Mouse (Mus musculus) forebrain, embryonic 16.5 days (tissue): ENCODE results near the gene Tmem116. TPM values are rescaled to one million over a fixed set of nuclear protein-coding genes. Genes with fewer than 3 reads are reported as not detected.
A peak's percentile ranks its signal among the peaks of the same experiment; 100 is the strongest.

Experiments
- ATAC-seq: fragments of 200-750 bp; cut with Nextera tagmentation; 2 replicates; pipeline ENCODE4 v1.8.0; 2017; ENCODE audit warnings: mild to moderate bottlenecking, moderate library complexity
- H3K27ac ChIP-seq: fragments of 300-500 bp; sonication (generic); 2 replicates; pipeline ENCODE4 v1.5.1; 2014; ENCODE audit warnings: low read length, control low read depth
- H3K27me3 ChIP-seq: fragments of 300-500 bp; sonication (generic); replicated peaks from 2 replicates; pipeline ENCODE4 v1.6.1; 2014; ENCODE audit warnings: low read length; ENCODE audit not compliant: control insufficient read depth, insufficient read depth
- H3K36me3 ChIP-seq: fragments of 300-500 bp; sonication (generic); 2 replicates; pipeline ENCODE4 v1.6.1; 2014; ENCODE audit not compliant: control insufficient read depth, insufficient read depth
- H3K4me1 ChIP-seq: fragments of 300-500 bp; sonication (generic); replicated peaks from 2 replicates; pipeline ENCODE4 v1.6.1; 2014; ENCODE audit warnings: low read length; ENCODE audit not compliant: control insufficient read depth, insufficient read depth
- H3K4me2 ChIP-seq: fragments of 300-500 bp; sonication (generic); 2 replicates; pipeline ENCODE4 v1.6.1; 2014; ENCODE audit warnings: mild to moderate bottlenecking, low read length, control low read depth
- H3K4me3 ChIP-seq: fragments of 300-500 bp; sonication (generic); replicated peaks from 2 replicates; pipeline ENCODE4 v1.5.1; 2014; ENCODE audit warnings: mild to moderate bottlenecking, low read length, control low read depth
- H3K9ac ChIP-seq: fragments of 300-500 bp; sonication (generic); replicated peaks from 2 replicates; pipeline ENCODE4 v1.6.1; 2014; ENCODE audit warnings: low read depth, low read length, control low read depth
- H3K9me3 ChIP-seq: fragments of 300-500 bp; sonication (generic); 2 replicates; pipeline ENCODE4 v1.6.1; 2016; ENCODE audit warnings: low read length; ENCODE audit not compliant: control insufficient read depth
- WGBS: fragments of 180-500 bp; shearing (Covaris S2); extraction: QIAGEN DNeasy Blood & Tissue Kit; methylation state at CpG from one replicate; pipeline ENCODE4 v1.1.7; 2014; 5-methylcytosine and 5-hydroxymethylcytosine counted together
- polyA plus RNA-seq: library from polyadenylated mRNA; unstranded; fragments of >200 nt; fragmentation: Nextera tagmentation; extraction: Ambion mirVana; gene quantifications from 2 replicates; pipeline ENCODE4 v1.2.1, GENCODE M21; 2015

The Tmem116 gene
- polyA plus RNA-seq, 1 experiment from 2014 or later, result 1.9 TPM

DNA sequence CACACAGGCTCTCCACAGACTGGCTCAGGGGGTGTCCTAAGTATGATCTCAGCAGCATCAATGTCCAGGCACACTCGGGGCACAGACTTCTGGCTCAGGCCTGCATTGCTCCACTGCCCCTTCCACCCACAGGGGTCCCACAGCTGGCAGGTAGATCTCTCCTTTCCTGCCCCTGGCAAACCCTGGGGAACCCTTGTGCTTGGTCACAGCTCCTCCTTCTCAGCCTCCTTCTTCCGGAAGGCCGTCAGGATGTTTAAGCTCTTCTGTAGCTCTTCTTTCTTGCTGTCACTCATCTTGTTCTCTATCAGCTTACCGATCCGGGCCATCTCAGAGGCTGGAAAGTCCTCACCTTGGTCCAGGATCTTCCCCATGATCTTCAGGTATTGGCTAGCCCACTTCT, 6.8 kb upstream of the Tmem116 start:
- H3K36me3 ChIP-seq, result peaks cover 49% of the 10 kb centered on the region
- no peak overlapping the region for H3K4me3 ChIP-seq
- H3K9me3 ChIP-seq, result no peaks in the 10 kb centered on the region
- 93% methylated on average over 5 of the region's 5 CpGs for WGBS
- H3K27ac ChIP-seq, result no peak overlapping the region
- no peak overlapping the region for H3K4me2 ChIP-seq
- H3K27me3 ChIP-seq, result no peaks in the 10 kb centered on the region
- H3K4me1 ChIP-seq, result peaks cover 5% of the 10 kb centered on the region; the same call in 1 of the 2 replicates
- ATAC-seq, result no peak
- no peak overlapping the region for H3K9ac ChIP-seq

DNA sequence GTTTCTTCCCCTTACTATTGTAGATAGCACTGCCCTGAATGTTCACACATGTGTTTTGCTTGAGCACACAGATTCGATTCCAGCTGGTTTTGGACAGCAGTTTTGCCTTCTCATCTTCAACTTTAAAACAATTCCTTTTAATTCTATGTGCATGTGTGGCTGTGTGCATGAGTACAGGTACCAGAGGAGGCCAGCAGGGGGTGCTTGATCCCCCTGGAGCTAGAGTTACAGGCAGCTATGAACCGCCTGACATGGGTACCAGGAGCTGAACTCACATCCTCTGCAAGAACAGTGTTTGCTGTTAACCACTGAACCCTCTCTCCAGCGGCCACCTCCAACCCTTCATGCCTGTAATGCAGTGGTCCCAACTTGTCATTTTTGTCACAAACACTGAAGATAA, 3.2 kb upstream of the Tmem116 start:
- H3K9me3 ChIP-seq, result no peaks in the 10 kb centered on the region
- no peak for ATAC-seq
- 97% methylated on average over 3 of the region's 3 CpGs for WGBS
- peaks cover 20% of the 10 kb centered on the region for H3K4me1 ChIP-seq
- no peak overlapping the region for H3K4me3 ChIP-seq
- no peak overlapping the region for H3K4me2 ChIP-seq
- peaks cover 45% of the 10 kb centered on the region for H3K36me3 ChIP-seq
- H3K27me3 ChIP-seq, result no peaks in the 10 kb centered on the region
- no peak overlapping the region for H3K9ac ChIP-seq
- H3K27ac ChIP-seq, result no peak overlapping the region

DNA sequence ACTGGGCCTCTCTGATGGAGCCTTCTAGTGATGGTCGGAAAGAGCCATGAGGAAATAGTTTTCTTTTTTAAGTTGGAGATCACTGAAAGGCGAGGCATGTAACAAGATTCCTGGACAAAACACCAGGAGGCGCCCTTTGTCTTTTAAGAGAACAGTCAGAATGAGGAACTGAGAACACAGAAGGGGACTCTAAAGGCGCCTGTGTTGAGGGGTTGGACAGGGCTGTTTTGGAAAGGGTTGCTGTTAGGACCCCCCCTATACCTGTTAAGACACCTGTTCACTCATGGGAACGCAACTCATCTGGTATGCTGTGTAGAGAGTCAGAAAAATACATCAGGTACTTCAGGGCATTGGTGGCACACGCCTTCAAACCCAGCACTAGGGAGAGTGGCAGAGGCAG, 1.7 kb upstream of the Tmem116 start:
- WGBS, result 63% methylated on average over 6 of the region's 6 CpGs
- no peak for ATAC-seq
- Histone ChIP-seq H3K9me3 (no peaks in the 10 kb centered on the region), H3K9ac (no peak overlapping the region), H3K4me1 (peaks cover 25% of the 10 kb centered on the region), H3K36me3 (peaks cover 33% of the 10 kb centered on the region), H3K27me3 (no peaks in the 10 kb centered on the region), H3K27ac (no peak overlapping the region), H3K4me2 (no peak overlapping the region), H3K4me3 (no peak overlapping the region)

DNA sequence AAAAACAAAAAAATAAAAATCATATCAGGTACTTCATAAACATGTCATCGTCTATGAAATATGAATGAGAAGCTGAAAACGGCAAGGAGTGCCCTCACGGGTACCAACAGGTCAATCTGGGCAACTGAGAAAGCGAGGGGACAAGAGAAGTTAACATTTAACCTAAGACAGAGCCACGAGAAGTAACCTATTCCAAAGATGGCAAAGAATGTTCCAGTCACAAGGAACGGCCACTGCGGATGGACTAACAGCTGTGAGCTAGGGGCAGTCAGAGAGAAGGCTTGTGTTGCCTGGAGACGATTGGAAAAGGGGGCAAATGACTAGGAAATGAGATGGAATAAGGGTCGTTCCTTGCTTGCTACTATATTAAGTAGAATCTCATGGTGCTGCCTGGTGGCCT, 1.2 kb upstream of the Tmem116 start:
- H3K27ac ChIP-seq, result no peak overlapping the region
- no peaks in the 10 kb centered on the region for H3K9me3 ChIP-seq
- ATAC-seq, result no peak
- peaks cover 28% of the 10 kb centered on the region for H3K36me3 ChIP-seq
- peak overlapping the region; percentile 7; the same call in 1 of the 2 replicates for H3K4me2 ChIP-seq
- peaks cover 25% of the 10 kb centered on the region for H3K4me1 ChIP-seq
- WGBS, result 82% methylated on average over 9 of the region's 9 CpGs
- H3K27me3 ChIP-seq, result no peaks in the 10 kb centered on the region
- no peak overlapping the region for H3K4me3 ChIP-seq
- no peak overlapping the region for H3K9ac ChIP-seq

DNA sequence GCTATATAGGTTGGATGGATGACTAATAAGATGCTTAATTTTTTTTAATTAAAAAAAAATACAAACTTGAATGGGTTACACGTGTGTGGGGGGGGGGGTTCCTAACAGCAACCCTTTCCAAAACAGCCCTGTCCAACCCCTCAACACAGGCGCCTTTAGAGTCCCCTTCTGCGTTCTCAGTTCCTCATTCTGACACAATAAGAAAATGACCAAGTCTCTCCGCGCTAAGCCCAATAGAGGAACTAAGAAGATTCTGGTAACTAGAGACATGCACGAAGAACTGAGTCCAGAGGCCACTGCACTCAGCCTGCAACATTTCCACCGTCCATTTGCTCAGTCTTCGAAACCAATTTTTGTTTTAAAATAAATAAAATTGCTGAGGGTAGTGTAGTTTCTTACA, 490 bp upstream of the Tmem116 start:
- H3K27me3 ChIP-seq, result no peaks in the 10 kb centered on the region
- no peak overlapping the region; the same call in 1 of the 2 replicates for H3K27ac ChIP-seq
- WGBS, result 18% methylated on average over 8 of the region's 8 CpGs
- peak overlapping the region; percentile 82 for H3K9ac ChIP-seq
- no peaks in the 10 kb centered on the region for H3K9me3 ChIP-seq
- ATAC-seq, result no peak
- peaks cover 25% of the 10 kb centered on the region for H3K4me1 ChIP-seq
- peaks cover 25% of the 10 kb centered on the region for H3K36me3 ChIP-seq
- H3K4me2 ChIP-seq, result peak overlapping the region; percentile 84
- peak overlapping the region; percentile 63 for H3K4me3 ChIP-seq

DNA sequence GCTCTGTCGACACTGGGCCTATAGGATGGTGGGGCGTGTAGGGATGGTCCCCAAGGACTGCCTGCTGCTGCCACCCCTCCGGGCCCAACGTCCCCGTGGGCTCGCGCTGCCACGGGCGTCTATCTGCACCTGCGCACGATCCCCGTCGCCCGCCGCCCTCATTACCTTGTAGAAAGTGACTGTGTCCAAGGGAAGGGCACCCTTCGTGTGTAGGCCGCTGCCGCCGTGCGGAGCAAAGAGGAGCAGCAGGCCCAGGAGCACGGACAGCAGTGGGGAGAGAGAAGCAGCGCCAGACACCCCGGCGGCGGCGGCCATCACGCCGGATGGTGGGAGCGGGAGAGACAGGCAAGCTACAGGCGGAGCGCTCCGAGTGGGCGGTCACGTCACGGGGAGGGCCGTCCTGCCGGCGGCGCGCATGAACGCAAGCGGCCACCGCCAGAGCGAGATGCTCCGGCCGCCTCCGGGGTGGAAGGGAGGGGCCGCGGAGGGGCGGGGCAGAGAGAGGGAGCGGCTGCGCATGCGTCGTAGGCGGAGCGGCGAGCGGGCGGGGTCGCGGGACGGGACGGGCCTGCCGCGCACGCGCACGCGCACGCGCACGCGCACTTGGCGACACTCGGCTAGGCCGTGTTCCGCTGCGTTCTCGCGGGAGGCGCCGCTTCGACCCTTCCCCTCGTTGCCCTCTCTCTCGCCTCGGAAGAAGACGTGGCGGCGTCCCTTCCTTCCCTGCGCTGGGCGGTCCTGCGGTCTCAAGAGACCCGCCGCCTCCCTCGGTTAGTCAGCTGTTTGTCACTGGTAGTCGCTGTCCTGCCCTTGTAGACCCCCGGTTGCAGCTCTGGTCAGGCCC, 555 bp downstream of the Tmem116 start, which contains the start of gene Erp29:
Gene Erp29 (minus strand): TSS at position 481 of the 844 bp plus-strand sequence.
- ATAC-seq, result peak; percentile 94
- Histone ChIP-seq H3K4me1 (peaks cover 25% of the 10 kb centered on the region), H3K27me3 (no peaks in the 10 kb centered on the region), H3K36me3 (peaks cover 16% of the 10 kb centered on the region), H3K9me3 (no peaks in the 10 kb centered on the region), H3K4me2 (peak within 1 kb of the TSS; percentile 85), H3K27ac (peak within 1 kb of the TSS; percentile 96), H3K4me3 (peak within 1 kb of the TSS; percentile 63), H3K9ac (peak within 1 kb of the TSS; percentile 96)
- WGBS, result under 1% methylated on average over 70 of the region's 97 CpGs

DNA sequence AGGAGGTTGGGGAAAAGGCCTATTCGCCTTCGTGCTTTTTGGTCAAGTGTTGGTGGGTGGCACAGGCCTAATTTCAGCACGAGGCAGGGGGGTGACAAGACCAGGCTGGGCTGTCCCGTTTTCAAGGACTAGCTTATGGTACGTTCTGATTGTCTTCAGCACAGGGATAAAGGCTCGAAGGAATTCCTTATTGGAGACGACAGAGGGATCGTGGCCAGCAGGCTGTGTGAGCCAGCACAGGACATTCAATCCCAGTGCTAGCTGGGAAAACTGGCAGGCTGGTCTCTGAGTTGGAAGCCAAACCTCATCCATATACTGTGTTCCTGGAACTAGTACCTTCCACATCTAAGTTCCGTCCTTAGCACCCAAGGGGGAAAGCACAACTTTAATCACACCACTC, 1.2 kb downstream of the Tmem116 start:
- WGBS, result 4% methylated on average over 9 of the region's 9 CpGs
- no peaks in the 10 kb centered on the region for H3K9me3 ChIP-seq
- peak overlapping the region; percentile 63 for H3K4me3 ChIP-seq
- H3K27me3 ChIP-seq, result no peaks in the 10 kb centered on the region
- peak overlapping the region; percentile 96 for H3K9ac ChIP-seq
- peak; percentile 30; the same call in 1 of the 2 replicates for ATAC-seq
- H3K27ac ChIP-seq, result peak overlapping the region; percentile 92
- peaks cover 14% of the 10 kb centered on the region for H3K36me3 ChIP-seq
- peak overlapping the region; percentile 85 for H3K4me2 ChIP-seq
- H3K4me1 ChIP-seq, result peaks cover 25% of the 10 kb centered on the region

DNA sequence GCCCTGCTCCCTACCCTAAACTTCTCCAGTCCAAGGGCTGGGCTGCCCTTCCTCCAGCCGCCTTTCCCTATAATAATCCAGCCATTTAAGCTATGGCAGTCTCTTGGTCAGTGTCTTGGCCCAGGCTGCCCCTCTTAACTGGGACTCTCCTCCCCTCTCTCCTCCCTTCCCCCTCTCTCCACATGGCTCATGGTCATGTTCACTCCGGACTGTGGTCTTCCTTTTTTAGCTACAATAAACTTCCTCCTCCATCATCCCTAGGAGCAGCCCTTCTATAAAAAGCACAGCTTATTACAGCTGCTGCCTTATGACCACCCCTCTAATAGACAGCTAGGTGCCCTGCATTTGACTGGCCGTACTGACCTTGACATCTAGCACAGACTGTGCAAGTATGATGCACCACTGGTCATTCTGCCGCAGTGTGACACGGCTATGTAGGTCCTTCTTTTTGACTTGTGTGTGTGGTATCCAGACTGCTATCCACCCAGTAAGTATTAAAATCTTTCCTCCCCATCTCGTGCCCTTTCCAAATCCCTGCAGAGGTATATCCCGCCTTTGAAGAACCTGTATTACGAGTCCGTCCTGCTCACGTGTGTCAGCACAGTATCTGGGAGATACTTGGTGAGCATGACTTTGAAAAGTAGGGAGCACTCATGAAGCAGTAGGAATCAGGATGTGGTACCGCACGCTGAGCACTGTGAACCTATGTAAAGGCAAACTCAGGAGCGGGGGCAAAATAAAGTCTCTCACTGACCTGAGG, 2.2 kb downstream of the Tmem116 start:
- H3K36me3 ChIP-seq, result peaks cover 7% of the 10 kb centered on the region; the same call in 1 of the 2 replicates
- H3K4me1 ChIP-seq, result peaks cover 25% of the 10 kb centered on the region
- H3K4me2 ChIP-seq, result no peak overlapping the region
- H3K9me3 ChIP-seq, result no peaks in the 10 kb centered on the region
- no peak overlapping the region for H3K9ac ChIP-seq
- 95% methylated on average over 13 of the region's 13 CpGs for WGBS
- H3K27ac ChIP-seq, result no peak overlapping the region
- ATAC-seq, result no peak
- no peak overlapping the region for H3K4me3 ChIP-seq
- H3K27me3 ChIP-seq, result no peaks in the 10 kb centered on the region

DNA sequence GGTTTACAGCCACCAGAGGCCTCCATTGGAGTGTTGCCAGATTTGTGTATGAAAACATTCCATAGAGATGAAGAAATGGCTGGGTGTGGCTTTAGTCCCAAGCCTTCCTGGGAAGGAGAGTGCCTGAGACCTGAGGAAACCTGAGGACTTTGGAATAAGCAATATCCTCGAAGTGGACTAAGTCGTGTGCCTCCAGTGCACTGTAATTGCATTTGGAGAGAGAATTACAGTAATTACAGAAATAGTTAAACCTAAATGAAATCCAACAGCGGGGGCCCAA, 2.8 kb downstream of the Tmem116 start:
- Histone ChIP-seq H3K4me2 (no peak overlapping the region), H3K36me3 (peaks cover 4% of the 10 kb centered on the region; the same call in 1 of the 2 replicates), H3K4me3 (no peak overlapping the region), H3K27me3 (no peaks in the 10 kb centered on the region), H3K27ac (no peak overlapping the region), H3K9me3 (no peaks in the 10 kb centered on the region), H3K4me1 (peaks cover 24% of the 10 kb centered on the region), H3K9ac (no peak overlapping the region)
- no peak for ATAC-seq
- 91% methylated on average over 3 of the region's 3 CpGs for WGBS
